Mouse (Mus musculus) mature B cell (primary cell): ENCODE data around the gene Nhsl1.

ENCODE experiments used
- in situ Hi-C: fragments of 300-500 bp; cut with MboI; formaldehyde crosslinking; loops from 2 replicates; pipeline ENCODE4 v1.14.3; 2019

Gene Nhsl1

GRCm38 (mm10) chr10:18483658-18484057, 164.9 kb downstream of the Nhsl1 start:
- in situ Hi-C loops = no loop called here

GRCm38 (mm10) chr10:18484731-18485130, 165.9 kb downstream of the Nhsl1 start:
- in situ Hi-C loops = no loop called here

- in situ Hi-C loops = no loop called here
These were observed 169.5 kb downstream of the Nhsl1 start for GRCm38 (mm10) chr10:18488239-18488803.

GRCm38 (mm10) chr10:18489936-18490335, 171.2 kb downstream of the Nhsl1 start:
- in situ Hi-C loops = no loop called here

- in situ Hi-C loops = no loop called here
These were observed 173.2 kb downstream of the Nhsl1 start for GRCm38 (mm10) chr10:18491952-18492351.

- in situ Hi-C loops = no loop called here
These were observed 174.5 kb downstream of the Nhsl1 start for GRCm38 (mm10) chr10:18493010-18493894.

GRCm38 (mm10) chr10:18494249-18494648, 175.5 kb downstream of the Nhsl1 start:
- in situ Hi-C loops = no loop called here

GRCm38 (mm10) chr10:18497066-18497465, 178.3 kb downstream of the Nhsl1 start:
- in situ Hi-C loops = no loop called here

GRCm38 (mm10) chr10:18501997-18502396, 183.2 kb downstream of the Nhsl1 start:
- in situ Hi-C loops = no loop called here

GRCm38 (mm10) chr10:18505690-18506089, 186.9 kb downstream of the Nhsl1 start:
- in situ Hi-C loops = no loop called here

- in situ Hi-C loops = no loop called here
These were observed 187.7 kb downstream of the Nhsl1 start for GRCm38 (mm10) chr10:18506501-18506946.

- in situ Hi-C loops = no loop called here
These were observed 189.2 kb downstream of the Nhsl1 start for GRCm38 (mm10) chr10:18507869-18508473.

GRCm38 (mm10) chr10:18508586-18508985, 189.8 kb downstream of the Nhsl1 start:
- in situ Hi-C loops = no loop called here

GRCm38 (mm10) chr10:18510663-18511062, 191.9 kb downstream of the Nhsl1 start:
- in situ Hi-C loops = no loop called here

GRCm38 (mm10) chr10:18511496-18511895, 192.7 kb downstream of the Nhsl1 start:
- in situ Hi-C loops = no loop called here

- in situ Hi-C loops = no loop called here
These were observed 203.8 kb downstream of the Nhsl1 start for GRCm38 (mm10) chr10:18522556-18522955.

- in situ Hi-C loops = no loop called here
These were observed 206.5 kb downstream of the Nhsl1 start for GRCm38 (mm10) chr10:18525311-18525710.

GRCm38 (mm10) chr10:18525726-18526125, 206.9 kb downstream of the Nhsl1 start:
- in situ Hi-C loops = no loop called here

- in situ Hi-C loops = no loop called here
These were observed 207.5 kb downstream of the Nhsl1 start for GRCm38 (mm10) chr10:18526184-18526850.

GRCm38 (mm10) chr10:18526851-18527675, 208.3 kb downstream of the Nhsl1 start:
- in situ Hi-C loops = no loop called here

- in situ Hi-C loops = no loop called here
These were observed 209.0 kb downstream of the Nhsl1 start for GRCm38 (mm10) chr10:18527766-18528165.
